Mouse (Mus musculus) right cerebral cortex, postnatal 36 days (tissue): ENCODE data around the gene Arl14ep.
"Not testable (repeated sequence)": the region's sequence is repeated elsewhere in the genome, so short reads cannot be mapped to it uniquely, and the experiment has no call there.

Experiments used
- DNase-seq, 2 experiments: peaks; one replicate each; pipeline ENCODE4 v3.0.0; 2022; ENCODE audit warnings: low spot score in 2 of 2, mixed read lengths in 1 of 2

The Arl14ep gene

DNA sequence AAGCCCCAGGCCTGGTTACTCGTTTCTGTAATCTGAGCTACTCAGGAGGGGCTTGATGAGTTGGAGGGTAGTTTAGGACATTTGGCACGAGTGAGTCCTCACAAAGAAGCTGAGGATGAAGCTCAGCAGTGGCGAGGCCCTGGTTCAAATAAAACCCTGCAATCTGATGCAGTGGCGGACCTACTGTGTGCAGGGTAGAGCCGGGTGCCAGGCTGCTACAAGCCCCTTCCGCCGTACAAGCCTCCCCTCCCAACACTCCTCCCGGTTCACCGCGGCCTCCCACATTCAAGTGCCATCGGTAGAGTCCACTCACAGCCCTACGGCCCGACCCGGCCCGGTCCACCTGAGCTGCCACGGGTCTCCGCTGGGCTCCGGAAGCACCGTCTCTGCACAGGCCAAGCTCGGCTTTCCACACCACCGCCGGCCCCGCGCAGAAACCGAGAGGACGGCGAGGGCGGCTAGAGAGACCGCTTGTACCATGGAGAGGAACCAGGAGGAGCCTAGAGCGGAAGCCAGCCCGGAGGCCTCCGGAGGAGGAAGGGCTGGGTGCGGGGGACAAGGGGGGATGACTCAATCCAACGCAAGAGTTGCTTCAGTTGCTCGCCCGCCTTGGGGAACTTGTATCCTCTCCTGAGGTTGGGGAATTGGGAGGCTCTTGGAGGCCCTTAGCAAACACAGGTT lies at the start of gene Arl14ep:
TSS of gene Arl14ep (minus strand) at position 466 of the 681 bp plus-strand sequence.
- peak; percentile 74 to 79 for DNase-seq

DNA sequence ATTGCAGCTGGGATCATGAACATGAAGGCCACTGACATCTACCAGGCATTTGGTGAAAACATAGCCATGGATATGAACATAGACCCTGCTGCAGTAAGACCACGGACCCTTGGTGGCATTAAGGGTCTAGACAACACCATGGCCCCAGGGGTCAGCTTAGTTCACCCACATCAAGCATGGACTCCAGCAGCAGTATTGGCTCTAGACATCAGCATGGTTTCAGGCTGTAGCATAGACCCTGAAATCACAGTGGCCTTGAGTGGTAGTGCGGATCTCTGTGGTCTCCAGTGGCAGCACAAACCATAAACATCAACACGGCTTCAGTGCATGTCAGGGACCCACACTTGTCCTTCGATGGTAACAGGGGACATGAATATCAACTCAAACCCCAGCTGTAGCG lies 48.5 kb upstream of the Arl14ep start:
- DNase-seq, result no peak

DNA sequence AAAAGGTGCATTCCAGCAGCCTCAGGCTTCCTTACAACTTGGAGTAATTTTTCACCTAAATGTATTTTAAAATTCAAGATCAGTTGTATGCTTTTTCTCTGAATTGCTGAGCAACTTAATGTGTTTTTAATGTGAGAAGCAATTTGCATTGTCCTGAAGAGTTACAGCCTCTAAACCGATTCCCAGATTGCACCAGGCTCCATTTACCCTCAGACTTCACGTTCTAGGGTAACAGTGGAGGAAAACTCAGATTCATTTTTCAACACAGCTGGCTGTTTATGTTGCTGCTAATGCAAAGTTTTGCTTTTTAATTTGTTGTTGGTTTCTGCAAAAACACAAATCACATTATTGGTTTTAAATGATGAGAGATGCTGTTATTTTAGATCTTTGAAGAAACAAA lies 45.1 kb upstream of the Arl14ep start:
- no peak for DNase-seq

DNA sequence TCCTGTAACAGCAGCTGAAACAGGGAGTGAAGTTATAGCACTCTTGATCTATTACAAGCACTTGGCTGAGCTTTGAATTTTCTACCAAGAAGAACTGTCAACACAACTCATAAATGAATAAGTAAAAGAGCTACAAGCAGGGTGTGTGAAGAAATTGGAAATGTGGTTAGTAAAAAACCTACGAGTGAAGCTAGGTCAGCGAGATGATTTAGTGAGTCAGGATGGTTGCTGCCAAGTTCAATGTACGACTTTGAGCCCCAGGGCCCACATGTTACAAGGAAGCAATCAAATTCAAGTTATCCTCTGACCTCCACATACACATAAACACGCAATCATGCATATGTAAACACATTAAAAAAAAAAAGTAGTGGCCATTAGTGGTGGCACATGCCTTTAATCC lies 38.9 kb upstream of the Arl14ep start:
- DNase-seq, result no peak

DNA sequence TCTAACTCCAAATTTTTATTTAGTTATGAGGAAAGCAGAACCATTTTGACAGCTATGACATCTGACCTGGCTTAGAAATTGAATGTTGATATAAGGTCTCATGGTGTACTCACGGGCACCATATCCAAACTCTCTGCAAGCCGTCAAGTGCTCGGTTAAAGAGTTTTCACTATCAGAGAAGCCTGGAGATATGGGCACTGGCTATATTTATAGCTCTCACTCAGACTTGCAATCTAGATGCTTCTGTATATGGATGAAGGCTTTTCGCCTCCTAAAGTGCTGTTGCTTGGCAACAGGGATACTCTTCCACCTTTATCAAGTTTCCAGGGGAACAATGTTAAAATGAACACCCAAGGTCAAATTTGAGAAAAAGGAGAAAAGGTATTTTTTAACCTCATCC lies 38.1 kb upstream of the Arl14ep start:
- no peak for DNase-seq

DNA sequence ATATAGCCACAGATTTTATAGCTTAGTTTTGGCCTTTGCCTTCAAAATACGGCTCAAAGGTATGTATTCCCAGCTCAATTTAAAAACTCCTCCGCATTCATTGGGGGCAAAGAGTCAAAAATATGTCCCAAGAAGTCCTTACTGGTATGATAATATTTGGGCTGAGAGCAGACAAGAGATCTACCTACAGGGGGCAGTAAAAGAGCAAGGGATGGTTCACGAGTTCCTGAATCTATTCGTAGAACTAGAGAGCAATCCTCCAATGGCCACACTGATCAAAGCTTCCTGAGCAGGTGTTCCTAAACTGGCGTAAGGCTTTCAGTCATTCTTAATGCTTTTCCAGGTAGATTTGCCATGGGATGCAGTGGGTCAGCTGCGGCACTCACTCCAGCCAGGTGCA lies 35.9 kb upstream of the Arl14ep start:
- DNase-seq, result no peak

DNA sequence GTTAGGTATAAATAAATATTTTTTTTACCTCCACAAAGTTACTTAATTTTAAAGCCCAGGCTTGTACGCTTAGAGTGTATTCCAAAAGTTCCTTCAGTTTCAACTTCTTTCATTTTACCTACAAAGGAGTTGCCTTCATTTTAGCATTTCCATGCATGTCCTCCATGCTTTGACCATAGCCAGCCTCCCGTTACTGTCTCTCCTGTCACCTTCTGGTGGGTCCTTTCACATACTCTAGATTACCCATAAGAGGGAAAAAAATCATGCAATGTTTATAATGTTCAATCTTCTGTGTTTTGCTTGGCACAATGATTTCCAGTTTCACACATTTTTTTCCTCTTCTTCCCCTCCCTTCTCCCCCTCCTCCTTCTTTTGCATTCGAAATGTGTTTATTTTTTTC lies 32.2 kb upstream of the Arl14ep start:
- no peak for DNase-seq

DNA sequence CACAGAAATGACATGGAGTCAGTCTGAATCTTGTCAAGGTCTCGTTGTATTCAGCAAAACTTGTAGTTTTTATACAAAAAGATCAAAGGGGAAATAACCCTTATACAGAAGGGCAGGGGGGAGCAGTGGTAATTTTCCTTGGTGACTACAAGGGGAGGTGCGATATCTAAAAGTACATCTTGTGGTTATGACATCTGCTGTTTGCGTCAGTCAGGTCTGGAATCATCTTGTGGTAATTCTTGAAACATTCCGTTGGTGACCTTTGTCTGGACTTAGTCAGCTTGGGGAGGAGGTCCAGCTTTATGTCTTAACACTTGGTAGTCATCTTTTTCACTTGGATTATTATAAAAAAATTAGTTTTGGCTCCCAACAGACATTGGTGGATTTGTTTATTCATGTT lies 31.7 kb upstream of the Arl14ep start:
- DNase-seq, result not testable (repeated sequence)

DNA sequence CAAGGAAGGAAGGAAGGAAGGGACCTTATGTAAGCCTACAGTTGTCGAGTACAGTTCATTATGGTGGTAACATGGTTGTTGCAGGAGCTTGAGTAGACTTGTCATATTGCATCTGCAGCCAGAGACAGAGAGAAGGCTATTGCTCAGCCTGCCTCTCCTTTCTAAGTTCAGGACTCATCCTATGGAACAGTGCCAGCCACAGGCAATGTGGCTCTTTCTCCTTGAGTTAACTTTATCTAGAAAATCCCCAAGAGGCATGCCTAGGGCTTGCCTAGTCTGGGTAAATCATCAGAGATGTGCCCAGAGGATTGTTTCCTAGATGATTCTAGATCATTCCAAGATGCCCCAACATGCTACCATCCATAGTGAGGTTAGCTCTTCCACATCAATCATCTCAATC lies 17.0 kb upstream of the Arl14ep start:
- no peak for DNase-seq

DNA sequence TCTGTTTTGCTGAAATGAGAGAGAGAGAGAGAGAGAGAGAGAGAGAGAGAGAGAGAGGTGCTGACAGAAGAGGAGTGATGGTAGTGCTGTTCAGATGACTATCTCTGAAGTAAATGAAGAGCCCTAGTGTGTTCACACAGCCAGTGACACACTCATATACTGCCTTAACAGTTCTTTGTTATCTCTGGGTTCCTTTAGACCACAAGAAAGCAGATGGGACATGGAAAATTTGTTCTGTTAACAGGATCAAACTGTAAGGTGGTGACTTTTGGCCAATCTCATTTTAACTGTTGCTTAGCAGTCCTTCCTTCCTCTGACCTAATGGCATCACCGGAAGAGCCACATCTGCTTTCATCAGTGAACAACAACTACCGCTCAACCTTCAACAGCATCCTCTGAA lies 10.7 kb upstream of the Arl14ep start:
- DNase-seq, result no peak

DNA sequence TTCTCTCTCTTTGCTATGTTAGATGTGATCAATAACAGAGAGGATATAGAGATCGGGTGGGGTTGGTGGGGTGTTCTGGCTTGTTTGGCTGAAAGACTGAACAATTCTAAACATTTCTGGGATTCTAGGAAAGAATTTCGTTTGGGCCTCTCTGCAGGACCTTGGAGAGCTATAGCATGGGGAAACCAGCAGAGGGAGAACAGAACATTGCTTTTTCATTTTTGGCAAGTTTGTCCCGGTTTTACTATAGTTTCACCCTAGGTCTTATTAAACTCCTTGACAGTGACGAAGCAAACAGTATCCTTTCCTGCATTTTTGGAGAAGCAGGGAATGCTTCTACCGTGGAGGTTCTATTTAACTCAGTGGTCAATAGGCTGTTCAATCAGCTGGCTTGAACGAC lies 8.3 kb upstream of the Arl14ep start:
- no peak for DNase-seq

DNA sequence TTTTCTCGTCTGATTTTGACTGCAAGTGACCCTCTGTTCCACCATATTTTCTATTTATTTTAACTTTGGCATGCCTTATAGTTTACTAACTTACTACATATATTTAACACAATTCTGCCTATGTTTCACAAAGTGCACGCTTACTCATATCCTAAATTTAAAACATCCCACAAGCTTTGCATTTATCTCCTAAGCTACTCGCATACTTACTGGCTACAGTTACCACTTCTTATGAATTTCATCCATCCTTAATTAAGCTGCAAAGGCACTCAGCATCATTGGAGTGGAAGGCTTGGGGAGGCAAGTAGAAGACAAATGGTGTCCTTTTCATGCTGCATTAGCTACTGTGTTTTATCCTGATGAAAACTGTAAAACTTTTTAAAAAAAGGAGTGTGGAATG lies 2.2 kb upstream of the Arl14ep start:
- no peak for DNase-seq

DNA sequence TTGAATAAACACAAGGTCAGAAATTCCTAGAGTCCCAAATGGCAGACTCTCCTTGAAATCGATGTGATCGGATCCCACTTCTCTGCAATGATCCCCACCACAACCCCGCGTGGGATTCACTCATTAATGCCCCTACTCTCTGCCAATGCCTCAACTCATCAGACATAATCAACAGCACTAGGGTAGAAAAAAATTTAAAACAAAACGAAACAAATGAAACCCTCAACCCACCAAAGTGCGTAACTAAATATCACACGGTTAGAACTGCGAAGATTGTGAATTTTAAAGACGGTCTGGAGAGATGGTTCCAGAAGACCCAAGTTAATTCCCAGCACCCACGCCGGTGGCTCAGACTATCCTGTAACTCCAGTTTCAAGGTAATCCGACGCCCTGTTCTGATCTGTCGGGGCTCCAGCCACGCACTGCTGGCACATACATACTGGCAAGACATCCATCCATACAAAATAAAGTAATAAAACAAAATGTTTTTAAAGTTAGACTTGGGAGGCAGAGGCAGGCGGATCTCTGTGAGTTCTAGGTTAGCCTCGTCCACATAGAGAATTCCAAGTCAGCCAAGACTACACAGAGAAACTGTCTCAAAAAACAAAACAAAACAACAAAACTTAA lies 779 bp downstream of the Arl14ep start:
- DNase-seq, result no peak

DNA sequence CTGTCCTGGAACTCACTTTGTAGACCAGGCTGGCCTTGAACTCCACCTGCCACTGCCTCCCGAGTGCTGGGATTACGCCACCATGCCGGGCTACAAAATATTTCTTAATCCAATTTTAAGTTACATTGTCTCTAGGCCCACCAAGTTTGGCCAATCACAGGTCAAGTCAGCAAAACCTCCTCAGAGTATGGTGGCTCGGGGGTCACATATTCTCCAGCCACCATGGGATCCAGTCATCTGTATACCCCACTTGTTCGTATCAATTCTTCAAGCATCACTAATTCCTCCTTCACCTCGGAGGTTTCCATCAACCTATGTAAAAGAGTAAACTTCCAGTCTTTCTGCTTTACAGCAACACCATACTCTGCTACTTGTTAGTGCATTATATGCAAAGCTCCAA lies 1.4 kb downstream of the Arl14ep start:
- no peak for DNase-seq

DNA sequence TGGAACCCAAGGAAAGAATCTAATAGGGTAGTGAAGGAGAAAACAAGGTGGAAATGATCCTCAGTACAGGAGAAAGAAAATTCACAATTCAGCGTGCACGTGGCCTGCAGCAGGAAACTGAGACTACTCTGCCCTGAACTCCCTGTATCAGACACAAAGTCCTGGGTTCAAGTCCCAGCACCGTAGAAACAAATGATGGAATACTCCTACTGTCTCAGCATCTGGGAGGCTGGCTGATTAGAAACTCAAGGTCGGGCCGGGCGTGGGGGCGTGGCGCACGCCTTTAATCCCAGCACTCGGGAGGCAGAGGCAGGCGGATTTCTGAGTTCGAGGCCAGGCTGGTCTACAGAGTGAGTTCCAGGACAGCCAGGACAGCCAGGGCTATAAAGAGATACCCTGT lies 3.3 kb downstream of the Arl14ep start:
- no peak for DNase-seq

DNA sequence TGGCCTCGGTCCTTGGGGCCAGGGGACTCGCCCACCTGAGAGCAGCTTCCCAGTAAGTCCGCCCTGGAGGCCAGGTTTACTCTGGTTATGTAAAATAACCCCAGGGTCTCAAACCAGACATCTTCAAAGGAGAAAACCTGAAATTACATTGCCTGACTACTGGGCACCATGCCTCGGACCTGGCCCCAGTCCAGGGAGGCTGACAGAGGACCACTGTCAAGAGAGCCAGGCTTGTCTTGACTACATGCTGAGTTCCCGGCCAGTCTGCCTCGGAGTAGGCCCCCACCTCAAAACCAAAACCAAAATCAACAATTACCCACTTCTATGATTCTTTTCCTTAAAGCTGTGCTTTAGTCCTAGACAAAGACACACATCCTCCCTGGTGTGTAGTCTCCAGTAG lies 5.9 kb downstream of the Arl14ep start:
- DNase-seq, result no peak

DNA sequence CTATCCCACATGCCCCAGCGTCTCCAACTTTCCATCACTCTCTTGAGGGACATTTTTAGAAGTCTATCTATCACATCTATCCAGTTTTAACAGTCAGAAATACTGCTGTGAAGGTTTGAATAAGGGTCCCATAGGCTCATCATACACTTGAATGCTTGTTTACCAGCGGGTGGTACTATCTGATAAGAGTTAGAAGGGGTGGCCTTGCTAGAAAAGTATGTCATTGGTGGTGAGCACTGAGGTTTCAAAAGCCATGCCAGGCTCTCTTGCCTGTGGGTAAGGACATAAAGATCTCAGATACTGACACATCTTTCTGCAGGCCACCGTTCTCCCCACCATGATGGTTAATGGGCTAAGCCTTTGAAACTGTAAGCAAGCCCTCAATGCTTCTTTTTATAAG lies 10.7 kb downstream of the Arl14ep start:
- DNase-seq, result no peak

DNA sequence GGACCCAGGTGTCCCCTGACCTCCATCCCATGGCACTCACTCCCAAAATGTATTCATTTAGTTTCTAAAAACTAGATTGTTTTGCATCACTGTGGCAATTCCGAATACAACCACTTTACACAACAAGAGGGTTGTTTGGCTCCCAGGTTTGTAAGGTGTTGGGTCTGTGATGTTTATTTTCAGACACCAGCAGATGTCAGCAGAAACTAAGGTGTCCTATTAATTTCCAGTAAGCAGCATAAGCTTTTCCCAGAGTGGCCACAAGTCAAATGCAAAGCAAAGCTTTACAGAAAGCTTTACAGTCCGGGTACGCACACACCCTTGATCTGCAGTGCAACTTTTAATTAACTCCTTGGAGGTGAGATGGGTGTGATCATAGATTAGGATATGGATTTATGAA lies 12.6 kb downstream of the Arl14ep start:
- DNase-seq, result no peak

DNA sequence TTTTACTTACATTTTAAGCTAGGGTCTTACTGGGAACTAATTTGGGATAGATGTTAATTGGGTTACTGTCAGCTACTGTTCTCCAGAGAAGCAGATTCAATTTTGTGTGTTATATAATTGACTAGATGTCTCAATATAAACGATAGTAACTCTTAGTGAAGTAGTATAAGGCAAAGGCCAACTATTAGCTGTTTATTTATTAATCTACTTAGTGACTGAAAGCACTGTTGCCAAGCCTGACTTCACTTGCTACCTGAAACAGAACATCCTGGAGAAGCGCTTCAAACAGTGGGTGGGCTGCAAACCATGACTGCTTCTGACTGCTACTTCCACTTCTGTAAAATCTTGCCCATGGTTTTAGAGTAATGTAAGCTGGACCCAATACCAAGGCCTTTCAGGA lies 13.2 kb downstream of the Arl14ep start:
- no peak for DNase-seq

DNA sequence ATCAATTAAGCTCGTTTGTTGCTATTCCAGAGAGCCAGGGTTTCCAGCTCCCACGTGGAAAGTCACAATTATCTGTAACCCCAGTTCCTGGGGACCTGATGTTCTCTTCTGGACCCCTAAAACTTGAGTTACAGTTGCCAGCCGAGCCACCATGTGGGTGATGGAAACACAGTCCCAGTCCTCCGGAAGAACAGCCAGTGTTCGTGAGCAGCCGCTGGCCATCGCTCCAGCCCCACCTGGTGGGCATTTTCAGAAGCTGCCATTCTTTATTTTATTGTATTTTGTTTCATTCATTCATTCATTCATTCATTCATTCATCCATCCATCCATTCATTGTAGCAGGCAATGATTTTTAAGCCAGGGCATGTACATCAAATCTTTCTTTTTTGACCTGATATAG lies 14.0 kb downstream of the Arl14ep start:
- DNase-seq, result no peak

DNA sequence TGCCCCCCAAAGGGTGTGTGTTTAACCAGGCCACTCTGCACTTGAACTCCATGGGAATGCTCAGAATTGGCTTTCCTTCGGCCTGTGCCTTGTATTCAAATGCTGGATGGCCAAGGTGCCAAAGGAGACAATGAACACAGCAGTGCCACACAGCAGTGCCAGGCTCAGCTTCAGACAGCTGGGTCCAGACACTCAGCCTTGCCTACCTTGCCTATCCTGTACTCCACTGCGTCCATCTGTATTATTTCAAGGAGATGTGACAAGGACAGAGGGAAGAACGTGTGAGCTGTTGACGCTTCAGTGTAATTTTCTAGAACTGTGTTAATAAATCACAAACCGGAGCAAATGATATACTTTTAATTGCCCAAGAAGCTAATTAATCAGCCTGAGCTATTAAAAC lies 14.8 kb downstream of the Arl14ep start:
- no peak for DNase-seq

DNA sequence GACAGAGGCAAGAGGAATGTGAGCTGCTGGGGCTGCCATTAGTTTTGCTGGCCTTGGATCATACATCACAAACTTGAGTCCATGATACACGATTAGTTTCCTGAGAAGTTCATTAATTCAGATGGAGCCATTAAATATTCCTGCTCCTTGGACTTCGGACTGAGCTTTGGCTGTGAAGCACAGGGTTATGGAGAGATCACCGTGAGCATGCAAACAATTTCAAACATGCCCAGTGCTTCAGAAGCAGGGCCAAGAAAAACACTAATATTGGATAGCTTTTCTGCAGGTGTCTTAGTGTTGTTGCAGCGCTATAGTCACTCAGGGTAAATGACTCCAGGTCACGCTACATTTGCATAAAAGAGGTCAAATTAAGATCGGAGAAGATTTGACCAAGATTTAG lies 15.3 kb downstream of the Arl14ep start:
- no peak for DNase-seq

DNA sequence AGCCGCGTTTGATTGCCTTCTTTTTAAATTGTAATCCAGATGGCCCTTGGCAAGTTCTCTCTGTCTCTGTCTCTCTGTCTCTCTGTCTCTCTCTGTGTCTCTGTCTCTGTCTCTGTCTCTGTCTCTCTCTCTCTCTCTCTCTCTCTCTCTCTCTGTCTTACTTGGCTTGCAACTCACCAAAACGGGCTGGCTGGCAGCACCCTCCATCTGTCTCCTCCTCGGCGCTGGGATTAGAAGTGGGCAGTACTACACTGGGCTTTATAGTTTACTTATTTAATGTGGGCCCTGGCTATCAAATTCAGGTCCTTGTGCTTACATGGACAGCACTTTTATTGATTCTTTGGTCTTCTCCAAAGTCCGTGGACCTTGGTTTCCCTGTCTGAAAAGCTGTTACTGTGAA lies 18.1 kb downstream of the Arl14ep start:
- no peak for DNase-seq

DNA sequence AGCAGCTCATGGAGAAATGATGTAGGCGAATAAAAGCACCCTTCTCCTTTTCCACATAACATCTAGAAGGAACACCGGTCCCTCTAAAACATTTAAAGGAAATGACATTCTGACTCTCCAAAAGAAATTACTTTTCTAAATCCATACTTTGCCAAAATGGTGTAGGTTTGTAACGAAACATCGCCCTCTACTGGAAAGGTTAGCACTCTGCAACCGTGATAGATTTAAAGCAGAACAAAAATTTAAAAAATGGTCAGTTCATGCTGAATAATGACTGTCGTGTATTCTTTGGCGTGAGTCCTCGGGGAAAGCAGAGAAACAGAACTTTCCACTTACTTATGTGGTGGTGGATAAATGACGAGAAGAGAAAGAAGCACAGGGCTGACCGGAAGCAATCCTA lies 18.6 kb downstream of the Arl14ep start:
- no peak for DNase-seq
